Comparison of ENCODE assay signal across 13 mouse cellular contexts in the genomic region with DNA sequence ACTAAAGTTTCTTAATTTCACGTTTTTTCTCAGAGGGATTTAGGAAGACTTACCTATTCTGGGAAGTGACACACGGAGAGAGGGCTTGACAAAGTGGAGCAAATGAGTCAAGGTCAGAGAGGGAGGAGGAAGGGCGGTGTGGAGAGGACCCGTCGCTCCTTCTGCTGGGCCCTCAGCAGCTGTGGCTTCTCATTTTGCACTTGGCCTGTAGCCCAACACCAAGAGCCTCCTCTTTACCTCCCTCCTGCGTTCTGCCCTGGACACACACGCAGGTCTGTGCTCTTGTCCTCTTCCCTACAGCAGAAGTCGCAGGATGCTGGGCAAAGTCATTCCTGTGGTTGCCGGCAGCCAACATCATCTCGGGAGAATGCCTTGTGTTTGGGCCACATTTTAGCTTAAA. TPM values are rescaled to one million over a fixed set of nuclear protein-coding genes. Genes with fewer than 3 reads are reported as not detected.
DNase-seq lines count a peak whose midpoint lies in the region; ATAC-seq lines count a peak whose summit lies in the region.
"Had no signal": no experiment of that assay in that cellular context is flagged by ENCODE, and none has a peak within 500 bp of the region (broad histone marks: within the 10 kb centered on the region; RNA-seq: fewer than 3 reads in every experiment).

No protein-coding gene starts in this region.

- H3K27me3 ChIP-seq in heart, embryonic 11.5 days (ENCODE audit: control insufficient read depth, insufficient read depth, low read length), result no peaks in the 10 kb centered on the region
- H3K27me3 ChIP-seq in intestine, embryonic 15.5 days (replicated peaks), result no peaks in the 10 kb centered on the region
- H3K27me3 ChIP-seq: Patski had no signal

- 0 out of 2 replicates have a peak overlapping the region, but pooled peaks have one; percentile 10 for H3K27ac ChIP-seq in heart, embryonic 11.5 days (ENCODE audit: low read depth, low read length)
- no peak overlapping the region for H3K27ac ChIP-seq in intestine, embryonic 15.5 days
- H3K27ac ChIP-seq: layer of hippocampus, adult 2 months had no signal

- no peaks in the 10 kb centered on the region for H3K36me3 ChIP-seq in heart, embryonic 11.5 days (ENCODE audit: control insufficient read depth, insufficient read depth, low read length)
- H3K36me3 ChIP-seq in intestine, embryonic 15.5 days, result no peaks in the 10 kb centered on the region

- no peak for ATAC-seq in heart, embryonic 11.5 days (replicated peaks; ENCODE audit: insufficient number of reproducible peaks, low FRiP score, low TSS enrichment)
- 0 out of 2 replicates have a peak, but pooled peaks have one; percentile 56 for ATAC-seq in intestine, embryonic 15.5 days
- no peak for ATAC-seq in erythroid progenitor cell, adult 5-6 weeks (replicated peaks; ENCODE audit: low FRiP score, poor library complexity, severe bottlenecking)
- ATAC-seq: Patski had no signal

- H3K9ac ChIP-seq in heart, embryonic 11.5 days (ENCODE audit: low read depth, low read length), result no peak overlapping the region
- H3K9ac ChIP-seq in intestine, embryonic 15.5 days, result no peak overlapping the region

- DNase-seq in heart, adult 18-20 months, result peak; percentile 39 to 58
- no peak for DNase-seq in heart, adult 8-10 months (ENCODE audit: low spot score)
- DNase-seq in 416B (ENCODE audit: low read depth), result peak; percentile 33
- DNase-seq in ovary, adult 18-20 months (ENCODE audit: low spot score), result no peak
- DNase-seq in kidney, adult 9 months, result no peak
- DNase-seq: adrenal gland, adult 2 months; cerebellum, adult 9-10 months; thymus, postnatal 36 days had no signal

- H3K4me3 ChIP-seq in heart, embryonic 11.5 days (ENCODE audit: low read depth, low read length), result no peak overlapping the region
- H3K4me3 ChIP-seq in intestine, embryonic 15.5 days (replicated peaks), result no peak overlapping the region
- H3K4me3 ChIP-seq: layer of hippocampus, adult 2 months had no signal

- H3K4me2 ChIP-seq in heart, embryonic 11.5 days, result no peak overlapping the region
- no peak overlapping the region for H3K4me2 ChIP-seq in intestine, embryonic 15.5 days (replicated peaks)

- whole genome bisulfite sequencing in heart, embryonic 11.5 days (ENCODE audit: insufficient replicate concordance), result 49% methylated on average over 10 of the region's 10 CpGs
- 52% methylated on average over 10 of the region's 10 CpGs for WGBS in intestine, embryonic 15.5 days

- no peaks in the 10 kb centered on the region for H3K9me3 ChIP-seq in heart, embryonic 11.5 days (replicated peaks; ENCODE audit: control insufficient read depth, low read length)
- H3K9me3 ChIP-seq in intestine, embryonic 15.5 days, result no peaks in the 10 kb centered on the region

- peaks cover 3% of the 10 kb centered on the region; the same call in 1 of the 2 replicates for H3K4me1 ChIP-seq in heart, embryonic 11.5 days (ENCODE audit: control insufficient read depth, insufficient read depth, low read length)
- no peaks in the 10 kb centered on the region for H3K4me1 ChIP-seq in intestine, embryonic 15.5 days (replicated peaks)

RNA-seq across cellular contexts. Expression of gene Ank2, which starts 22.0 kb away (rescaled TPM):
- 100 to 1,000 TPM; 310 to 323 TPM for total RNA-seq in heart, adult 18-20 months (2021)
- total RNA-seq in heart, adult 8-10 months (2022), result 100 to 1,000 TPM; 297 to 377 (median 334) TPM
- 30.8 and 31.8 TPM in 2 replicates for polyA plus RNA-seq in heart, embryonic 11.5 days (2014; fragmentation: Nextera tagmentation; extraction: Ambion mirVana)
- polyA plus RNA-seq in intestine, embryonic 15.5 days (2015; fragmentation: Nextera tagmentation; extraction: Ambion mirVana), result 24.9 and 25.3 TPM in 2 replicates
- not detected in 2 replicates for total RNA-seq in erythroid progenitor cell, adult 5-6 weeks (2015; ENCODE audit: low replicate concordance)
- 0.90 and 1.2 TPM in 2 replicates for total RNA-seq in erythroid progenitor cell, adult 5-6 weeks (2017; ENCODE audit: low replicate concordance)

RNA-seq across cellular contexts. Expression of gene Larp7, which starts 32.0 kb away (rescaled TPM):
- 10 to 100 TPM; 21.8 to 23.0 TPM for total RNA-seq in heart, adult 18-20 months (2021)
- total RNA-seq in heart, adult 8-10 months (2022), result 10 to 100 TPM; 19.6 to 24.9 (median 22.9) TPM
- 62.3 and 64.4 TPM in 2 replicates for polyA plus RNA-seq in heart, embryonic 11.5 days (2014; fragmentation: Nextera tagmentation; extraction: Ambion mirVana)
- polyA plus RNA-seq in intestine, embryonic 15.5 days (2015; fragmentation: Nextera tagmentation; extraction: Ambion mirVana), result 48.5 and 53.3 TPM in 2 replicates
- 40.4 and 44.0 TPM in 2 replicates for total RNA-seq in erythroid progenitor cell, adult 5-6 weeks (2015; ENCODE audit: low replicate concordance)
- 57.6 and 78.3 TPM in 2 replicates for total RNA-seq in erythroid progenitor cell, adult 5-6 weeks (2017; ENCODE audit: low replicate concordance)
- polyA plus RNA-seq: adrenal gland, adult 2 months had no signal

RNA-seq across cellular contexts. Expression of gene Zgrf1, which starts 32.1 kb away (rescaled TPM):
- total RNA-seq in heart, adult 18-20 months (2021), result under 1 TPM; 0.52 to 0.69 TPM
- under 1 TPM; 0.63 to 0.97 (median 0.76) TPM for total RNA-seq in heart, adult 8-10 months (2022)
- polyA plus RNA-seq in heart, embryonic 11.5 days (2014; fragmentation: Nextera tagmentation; extraction: Ambion mirVana), result 7.6 and 10.7 TPM in 2 replicates
- 5.2 and 5.4 TPM in 2 replicates for polyA plus RNA-seq in intestine, embryonic 15.5 days (2015; fragmentation: Nextera tagmentation; extraction: Ambion mirVana)
- total RNA-seq in erythroid progenitor cell, adult 5-6 weeks (2015; ENCODE audit: low replicate concordance), result 40.0 and 59.1 TPM in 2 replicates
- total RNA-seq in erythroid progenitor cell, adult 5-6 weeks (2017; ENCODE audit: low replicate concordance), result 45.4 and 60.6 TPM in 2 replicates

Comparison
In these comparisons a context has a peak if more than half of its experiments do, and no peak if none do; other contexts are left out.
1. DNase-seq: peak in heart, adult 18-20 months (2 of 2) and 416B (single experiment); none in heart, adult 8-10 months (single experiment), ovary, adult 18-20 months (single experiment) and kidney, adult 9 months (single experiment).
2. RNA of gene Ank2, which starts 22.0 kb away (total RNA-seq): 297 to 377 TPM in heart, adult 8-10 months and 310 to 323 TPM in heart, adult 18-20 months; 0.90 to 1.2 TPM in erythroid progenitor cell, adult 5-6 weeks; every median in the first group is over 100 times any median in the second.
3. RNA of gene Zgrf1, which starts 32.1 kb away (total RNA-seq): 40.0 to 60.6 TPM in erythroid progenitor cell, adult 5-6 weeks; 0.63 to 0.97 TPM in heart, adult 8-10 months and 0.52 to 0.69 TPM in heart, adult 18-20 months; every median in the first group is over 10 times any median in the second.